10 mouse cellular contexts compared by ENCODE assay signal in the genomic region with DNA sequence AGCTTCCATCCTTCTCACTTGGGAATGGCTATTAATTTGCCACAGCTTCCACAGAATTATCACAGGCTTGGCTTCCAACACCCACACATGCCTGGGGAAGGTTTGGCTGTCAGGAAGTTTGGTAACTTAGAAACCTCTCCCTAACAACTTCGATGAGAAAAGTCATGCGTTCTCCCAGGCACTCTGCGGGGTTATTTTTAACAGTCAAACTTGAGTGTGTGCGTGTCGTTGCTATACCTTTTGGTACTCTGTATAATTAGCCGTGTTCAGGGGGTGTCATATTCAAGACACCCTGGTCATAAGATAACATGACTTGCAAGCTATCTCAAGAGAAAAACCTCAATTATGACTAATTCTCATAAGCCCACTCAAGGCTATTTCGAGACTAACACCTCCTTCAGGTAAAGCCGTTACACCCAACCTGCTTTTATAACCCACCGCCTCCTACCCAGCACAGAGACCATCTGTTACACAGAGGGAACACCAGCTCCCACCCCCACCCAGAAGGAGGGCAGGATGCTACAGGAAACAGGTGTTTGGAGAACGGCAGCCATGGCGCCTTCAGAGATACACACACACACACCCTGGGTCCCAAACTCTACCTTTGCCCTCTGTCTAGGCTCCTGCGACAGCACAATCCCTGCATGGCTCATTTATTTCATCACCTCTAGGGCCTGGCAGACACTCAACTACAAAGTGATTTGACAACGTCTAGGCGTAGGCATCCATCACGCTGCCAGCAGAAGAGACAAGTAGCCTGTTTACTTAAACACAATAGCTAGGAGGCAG. TPM values are rescaled to one million over a fixed set of nuclear protein-coding genes. Genes with fewer than 3 reads are reported as not detected.
DNase-seq lines count a peak whose midpoint lies in the region; ATAC-seq and TF ChIP-seq lines count a peak whose summit lies in the region.
"Had no signal": no experiment of that assay in that cellular context is flagged by ENCODE, and none has a peak within 500 bp of the region (broad histone marks: within the 10 kb centered on the region; RNA-seq: fewer than 3 reads in every experiment).

No protein-coding gene starts in this region.

- peak; percentile 40; the same call in 1 of the 2 replicates for ATAC-seq in intestine, embryonic 15.5 days
- ATAC-seq in neural tube, embryonic 15.5 days (ENCODE audit: low FRiP score) = no peak
- no peak for ATAC-seq in forebrain, embryonic 16.5 days

- DNase-seq in left cerebral cortex, adult 11 months (ENCODE audit: low spot score) = peak; percentile 77
- no peak for DNase-seq in left cerebral cortex, postnatal 10 days (ENCODE audit: extremely low spot score in 1 of 2, low spot score in 2 of 2)
- peak; percentile 64 to 77 for DNase-seq in frontal cortex, postnatal 14 days (ENCODE audit: low spot score in 2 of 2)
- DNase-seq in gastrocnemius, adult 2 months = no peak
- no peak for DNase-seq in cerebellum, adult 18-20 months
- DNase-seq: cerebellum, postnatal 36 days had no signal

- peaks cover 23% of the 10 kb centered on the region for H3K4me1 ChIP-seq in intestine, embryonic 15.5 days (replicated peaks)
- peaks cover 20% of the 10 kb centered on the region for H3K4me1 ChIP-seq in neural tube, embryonic 15.5 days
- peaks cover 16% of the 10 kb centered on the region for H3K4me1 ChIP-seq in forebrain, embryonic 16.5 days (replicated peaks; ENCODE audit: control insufficient read depth, insufficient read depth, low read length)

- no peak overlapping the region for H3K9ac ChIP-seq in intestine, embryonic 15.5 days
- H3K9ac ChIP-seq in neural tube, embryonic 15.5 days (replicated peaks) = no peak overlapping the region
- no peak overlapping the region for H3K9ac ChIP-seq in forebrain, embryonic 16.5 days (replicated peaks; ENCODE audit: low read depth, low read length)

- no peak overlapping the region for H3K4me2 ChIP-seq in intestine, embryonic 15.5 days (replicated peaks)
- peak overlapping the region; percentile 63; the same call in 1 of the 2 replicates for H3K4me2 ChIP-seq in neural tube, embryonic 15.5 days
- no peak overlapping the region for H3K4me2 ChIP-seq in forebrain, embryonic 16.5 days (ENCODE audit: low read length)

- no peak overlapping the region for H3K4me3 ChIP-seq in intestine, embryonic 15.5 days (replicated peaks)
- no peak overlapping the region for H3K4me3 ChIP-seq in neural tube, embryonic 15.5 days (replicated peaks)
- no peak overlapping the region for H3K4me3 ChIP-seq in gastrocnemius, adult 2 months
- H3K4me3 ChIP-seq in forebrain, embryonic 16.5 days (replicated peaks; ENCODE audit: low read length) = no peak overlapping the region

- TF ChIP-seq CTCF in gastrocnemius, adult 2 months (IDR thresholded peaks at IDR 0.05) = no peak

- no peak overlapping the region for H3K27ac ChIP-seq in intestine, embryonic 15.5 days
- no peak overlapping the region for H3K27ac ChIP-seq in neural tube, embryonic 15.5 days (replicated peaks)
- no peak overlapping the region for H3K27ac ChIP-seq in gastrocnemius, adult 2 months
- H3K27ac ChIP-seq in forebrain, embryonic 16.5 days (ENCODE audit: low read length) = no peak overlapping the region

- intact Hi-C loops in left cerebral cortex, postnatal 10 days (cut with DNase I) = no loop called here
- intact Hi-C loops in gastrocnemius, adult 2 months (cut with DNase I) = no loop called here

- no peaks in the 10 kb centered on the region for H3K36me3 ChIP-seq in intestine, embryonic 15.5 days
- H3K36me3 ChIP-seq in neural tube, embryonic 15.5 days = no peaks in the 10 kb centered on the region
- no peaks in the 10 kb centered on the region for H3K36me3 ChIP-seq in forebrain, embryonic 16.5 days (ENCODE audit: control insufficient read depth, insufficient read depth)
- H3K36me3 ChIP-seq: G1E had no signal

- H3K27me3 ChIP-seq in intestine, embryonic 15.5 days (replicated peaks) = no peaks in the 10 kb centered on the region
- H3K27me3 ChIP-seq in neural tube, embryonic 15.5 days (replicated peaks) = no peaks in the 10 kb centered on the region
- no peaks in the 10 kb centered on the region for H3K27me3 ChIP-seq in forebrain, embryonic 16.5 days (replicated peaks; ENCODE audit: control insufficient read depth, insufficient read depth, low read length)

- 50% methylated on average over 15 of the region's 15 CpGs for WGBS in intestine, embryonic 15.5 days
- 61% methylated on average over 15 of the region's 15 CpGs for WGBS in neural tube, embryonic 15.5 days
- WGBS in forebrain, embryonic 16.5 days = 68% methylated on average over 15 of the region's 15 CpGs

- no peaks in the 10 kb centered on the region for H3K9me3 ChIP-seq in intestine, embryonic 15.5 days
- no peaks in the 10 kb centered on the region for H3K9me3 ChIP-seq in neural tube, embryonic 15.5 days (replicated peaks)
- H3K9me3 ChIP-seq in forebrain, embryonic 16.5 days (ENCODE audit: control insufficient read depth, low read length) = no peaks in the 10 kb centered on the region

RNA-seq across cellular contexts. Expression of a gene that starts 0.9 kb away (rescaled TPM):
- not detected for total RNA-seq in left cerebral cortex, postnatal 10 days (2021)
- 0.23 and 0.25 TPM in 2 replicates for polyA plus RNA-seq in intestine, embryonic 15.5 days (2015; fragmentation: Nextera tagmentation; extraction: Ambion mirVana)
- 0.42 and 0.60 TPM in 2 replicates for polyA plus RNA-seq in neural tube, embryonic 15.5 days (2015; fragmentation: Nextera tagmentation; extraction: Ambion mirVana)
- not detected for total RNA-seq in gastrocnemius, adult 2 months (2021)
- polyA plus RNA-seq in forebrain, embryonic 16.5 days (2015; fragmentation: Nextera tagmentation; extraction: Ambion mirVana) = not detected in 2 replicates
- polyA plus RNA-seq: G1E had no signal

RNA-seq across cellular contexts. Expression of a gene that starts 13.3 kb away (rescaled TPM):
- total RNA-seq in left cerebral cortex, postnatal 10 days (2021) = 1 to 10 TPM; 1.1 to 1.3 TPM
- polyA plus RNA-seq in intestine, embryonic 15.5 days (2015; fragmentation: Nextera tagmentation; extraction: Ambion mirVana) = 1.3 and 1.7 TPM in 2 replicates
- polyA plus RNA-seq in neural tube, embryonic 15.5 days (2015; fragmentation: Nextera tagmentation; extraction: Ambion mirVana) = 2.5 and 2.6 TPM in 2 replicates
- total RNA-seq in gastrocnemius, adult 2 months (2021) = under 1 TPM in 1 of 2 experiments, not detected in 1; 0.20 TPM
- 1.3 and 1.9 TPM in 2 replicates for polyA plus RNA-seq in forebrain, embryonic 16.5 days (2015; fragmentation: Nextera tagmentation; extraction: Ambion mirVana)
- polyA plus RNA-seq: G1E had no signal

RNA-seq across cellular contexts. Expression of a gene that starts 33.7 kb away (rescaled TPM):
- not detected for total RNA-seq in left cerebral cortex, postnatal 10 days (2021)
- 1.5 and 2.6 TPM in 2 replicates for polyA plus RNA-seq in intestine, embryonic 15.5 days (2015; fragmentation: Nextera tagmentation; extraction: Ambion mirVana)
- 0.23 TPM in 1 of 2 replicates, not detected in the other for polyA plus RNA-seq in neural tube, embryonic 15.5 days (2015; fragmentation: Nextera tagmentation; extraction: Ambion mirVana)
- not detected for total RNA-seq in gastrocnemius, adult 2 months (2021)
- polyA plus RNA-seq in forebrain, embryonic 16.5 days (2015; fragmentation: Nextera tagmentation; extraction: Ambion mirVana) = not detected in 2 replicates
- polyA plus RNA-seq: G1E had no signal

RNA-seq across cellular contexts. Expression of a gene that starts 51.8 kb away (rescaled TPM):
- under 1 TPM in 1 of 2 experiments, not detected in 1; 0.16 TPM for total RNA-seq in left cerebral cortex, postnatal 10 days (2021)
- polyA plus RNA-seq in intestine, embryonic 15.5 days (2015; fragmentation: Nextera tagmentation; extraction: Ambion mirVana) = 0.92 and 0.99 TPM in 2 replicates
- 0.72 and 1.5 TPM in 2 replicates for polyA plus RNA-seq in neural tube, embryonic 15.5 days (2015; fragmentation: Nextera tagmentation; extraction: Ambion mirVana)
- under 1 TPM in 1 of 2 experiments, not detected in 1; 0.28 TPM for total RNA-seq in gastrocnemius, adult 2 months (2021)
- polyA plus RNA-seq in forebrain, embryonic 16.5 days (2015; fragmentation: Nextera tagmentation; extraction: Ambion mirVana) = 0.16 TPM in 1 of 2 replicates, not detected in the other
- total RNA-seq: G1E had no signal
- polyA plus RNA-seq: G1E had no signal

Comparison
In these comparisons a context has a peak if more than half of its experiments do, and no peak if none do; other contexts are left out.
1. DNase-seq: peak in left cerebral cortex, adult 11 months (single experiment) and frontal cortex, postnatal 14 days (2 of 2); none in left cerebral cortex, postnatal 10 days (0 of 2), gastrocnemius, adult 2 months (single experiment) and cerebellum, adult 18-20 months (0 of 2).